Mouse (Mus musculus) CH12.LX (cell line): Measurements from ENCODE around the gene Tshz2. TPM values are rescaled to one million over a fixed set of nuclear protein-coding genes. Genes with fewer than 3 reads are reported as not detected.

Source experiments
- DNase-seq: peaks from one replicate; pipeline ENCODE4 v3.0.0-alpha.2; 2013; ENCODE audit errors: extremely low read depth
- H3K27ac ChIP-seq: 2 replicates; pipeline ENCODE4 v1.5.1; 2012; ENCODE audit warnings: low read depth, mild to moderate bottlenecking, control low read depth, moderate library complexity; ENCODE audit not compliant: insufficient read depth
- H3K27me3 ChIP-seq: replicated peaks from 2 replicates; pipeline ENCODE3; 2012; ENCODE audit warnings: inconsistent platforms
- H3K36me3 ChIP-seq, 2 experiments: replicated peaks in 1 of 2; 2 replicates each; pipeline versions ENCODE3 to v1.6.1; 2012; ENCODE audit warnings: inconsistent platforms in 1 of 2, low read length in 1 of 2, mild to moderate bottlenecking in 1 of 2, mixed read lengths in 1 of 2, moderate library complexity in 1 of 2; ENCODE audit not compliant: control insufficient read depth in 1 of 2, insufficient read depth in 1 of 2
- H3K4me1 ChIP-seq, 2 experiments: 2 replicates each; pipeline ENCODE4 v1.6.1; 2012; ENCODE audit warnings: inconsistent platforms in 1 of 2, moderate library complexity in 1 of 2; ENCODE audit not compliant: insufficient read depth in 2 of 2, control insufficient read depth in 1 of 2
- H3K4me2 ChIP-seq: 2 replicates; pipeline ENCODE4 v1.6.1; 2012; ENCODE audit warnings: low read depth, mild to moderate bottlenecking, control low read depth; ENCODE audit not compliant: poor library complexity, insufficient read depth, severe bottlenecking
- H3K4me3 ChIP-seq, 3 experiments: fragments of 150-350 bp in 1 of 3; sonication (generic) in 1 of 3; replicated peaks in 1 of 3; 2 replicates each; pipeline versions ENCODE3 to v1.5.1; 2011 to 2012; ENCODE audit warnings: low read depth in 2 of 3, low read length in 2 of 3, mild to moderate bottlenecking in 2 of 3, moderate library complexity in 2 of 3, control low read depth in 1 of 3, improper control_type of control experiment in 1 of 3, inconsistent platforms in 1 of 3, mixed read lengths in 1 of 3; ENCODE audit not compliant: poor library complexity in 1 of 3
- H3K79me2 ChIP-seq: replicated peaks from 2 replicates; pipeline ENCODE4 v1.6.1; 2012; ENCODE audit warnings: mild to moderate bottlenecking, moderate library complexity; ENCODE audit not compliant: control insufficient read depth, poor library complexity, insufficient read depth, severe bottlenecking; ENCODE audit errors: extremely low read depth
- H3K9ac ChIP-seq: 2 replicates; pipeline ENCODE4 v1.6.1; 2012; ENCODE audit warnings: low read depth, mild to moderate bottlenecking, control low read depth, moderate library complexity; ENCODE audit not compliant: insufficient read depth
- H3K9me3 ChIP-seq: replicated peaks from 2 replicates; pipeline ENCODE3; 2012; ENCODE audit warnings: low read length, inconsistent platforms, mixed read lengths
- CHD2 ChIP-seq: IDR thresholded peaks from 2 replicates; pipeline ENCODE4 v1.6.1; 2011; ENCODE audit warnings: low read length, improper control_type of control experiment
- CTCF ChIP-seq, 2 experiments: IDR thresholded peaks in 1 of 2; conservative IDR thresholded peaks in 1 of 2; 2 replicates each; pipeline ENCODE4 v1.5.1; 2011 to 2012; ENCODE audit warnings: low read depth in 2 of 2, low read length in 2 of 2, improper control_type of control experiment in 1 of 2, inconsistent platforms in 1 of 2, mild to moderate bottlenecking in 1 of 2, moderate library complexity in 1 of 2
- IRF4 ChIP-seq: IDR thresholded peaks from 2 replicates; pipeline ENCODE4 v1.6.1; 2014; ENCODE audit warnings: low read depth, mild to moderate bottlenecking, inconsistent platforms, low read length, improper control_type of control experiment
- JUN ChIP-seq: IDR thresholded peaks from 2 replicates; pipeline ENCODE4 v1.6.1; 2011; ENCODE audit warnings: low read depth, mild to moderate bottlenecking, low read length, improper control_type of control experiment, moderate library complexity; ENCODE audit not compliant: insufficient read depth
- JUND ChIP-seq: conservative IDR thresholded peaks from 2 replicates; pipeline ENCODE4 v1.6.1; 2011; ENCODE audit warnings: low read depth, low read length, improper control_type of control experiment
- KAT2A ChIP-seq: IDR thresholded peaks from 2 replicates; pipeline ENCODE4 v1.6.1; 2012; ENCODE audit warnings: low read length, improper control_type of control experiment, inconsistent platforms; ENCODE audit not compliant: insufficient replicate concordance
- MAFK ChIP-seq: IDR thresholded peaks from 2 replicates; pipeline ENCODE4 v1.6.1; 2011; ENCODE audit warnings: low read length, improper control_type of control experiment; ENCODE audit not compliant: insufficient replicate concordance
- MAX ChIP-seq: IDR thresholded peaks from 2 replicates; pipeline ENCODE4 v1.6.1; 2011; ENCODE audit warnings: low read length, improper control_type of control experiment
- MAZ ChIP-seq: IDR thresholded peaks from 2 replicates; pipeline ENCODE4 v1.6.1; 2012; ENCODE audit warnings: low read depth, mild to moderate bottlenecking, inconsistent platforms, low read length, improper control_type of control experiment, moderate library complexity
- MEF2A ChIP-seq: IDR thresholded peaks from 2 replicates; pipeline ENCODE4 v1.6.1; 2014; ENCODE audit warnings: low read depth, mild to moderate bottlenecking, inconsistent platforms, low read length, improper control_type of control experiment, borderline replicate concordance
- NELFE ChIP-seq: IDR thresholded peaks from 2 replicates; pipeline ENCODE4 v1.6.1; 2011; ENCODE audit warnings: low read depth, low read length, improper control_type of control experiment
- RAD21 ChIP-seq: IDR thresholded peaks from 2 replicates; pipeline ENCODE4 v1.6.1; 2011; ENCODE audit warnings: low read depth, mild to moderate bottlenecking, low read length, improper control_type of control experiment, moderate library complexity
- RCOR1 ChIP-seq: conservative IDR thresholded peaks from 2 replicates; pipeline ENCODE4 v1.6.1; 2012; ENCODE audit warnings: low read depth, mild to moderate bottlenecking, inconsistent platforms, low read length, improper control_type of control experiment
- SIN3A ChIP-seq: IDR thresholded peaks from 2 replicates; pipeline ENCODE4 v1.6.1; 2012; ENCODE audit warnings: low read length, improper control_type of control experiment, inconsistent platforms
- TCF12 ChIP-seq: IDR thresholded peaks from 2 replicates; pipeline ENCODE4 v1.6.1; 2014; ENCODE audit warnings: low read depth, mild to moderate bottlenecking, inconsistent platforms, low read length, improper control_type of control experiment
- UBTF ChIP-seq: IDR thresholded peaks from 2 replicates; pipeline ENCODE4 v1.6.1; 2012; ENCODE audit warnings: low read depth, mild to moderate bottlenecking, inconsistent platforms, low read length, improper control_type of control experiment, moderate library complexity
- ZC3H11A ChIP-seq: IDR thresholded peaks from 2 replicates; pipeline ENCODE4 v1.6.1; 2012; ENCODE audit warnings: low read depth, mild to moderate bottlenecking, inconsistent platforms, low read length, improper control_type of control experiment
- ZKSCAN1 ChIP-seq: IDR thresholded peaks from 2 replicates; pipeline ENCODE4 v1.6.1; 2012; ENCODE audit warnings: low read depth, inconsistent platforms, low read length, improper control_type of control experiment, borderline replicate concordance
- ZMIZ1 ChIP-seq: IDR thresholded peaks from 2 replicates; pipeline ENCODE4 v1.6.1; 2012; ENCODE audit warnings: low read depth, mild to moderate bottlenecking, inconsistent platforms, low read length, improper control_type of control experiment
- ZNF384 ChIP-seq: IDR thresholded peaks from 2 replicates; pipeline ENCODE4 v1.6.1; 2012; ENCODE audit warnings: low read depth, low read length, improper control_type of control experiment, inconsistent platforms
- dilution Hi-C: fragments of 300-500 bp; cut with MboI; formaldehyde crosslinking; loops from 2 replicates; pipeline ENCODE4 v1.14.3; 2020; ENCODE audit warnings: low sequenced_read_pairs; ENCODE audit not compliant: extremely low pct_unique_long_range_greater_than_20kb, extremely low pct_ligation_motif_present
- in situ Hi-C: fragments of 300-500 bp; cut with MboI; formaldehyde crosslinking; loops from 3 replicates; pipeline ENCODE4 v1.14.3; 2019; ENCODE audit warnings: low sequenced_read_pairs, low pct_ligation_motif_present, low pct_unique_long_range_greater_than_20kb, mixed read lengths
- polyA plus RNA-seq: library from polyadenylated mRNA; unstranded; fragments of >175 nt; gene quantifications from 2 replicates; pipeline ENCODE4 v1.2.1, GENCODE M21; 2012; ENCODE audit warnings: low read depth; ENCODE audit not compliant: insufficient read length
- total RNA-seq, 2 experiments: library from RNA; depleted of rRNA; stranded (reverse); fragments of 300-350 nt in 1 of 2; fragments of >200 nt in 1 of 2; gene quantifications; 2 replicates each; pipeline ENCODE4 v1.2.3; 2012 to 2014

Gene Tshz2
- total and polyA plus RNA-seq, 3 experiments, result not detected

GRCm38 (mm10) chr2:169812055-169812454 lies 179.2 kb downstream of the Tshz2 start:
- in situ Hi-C loops (no loop called here), dilution Hi-C loops (no loop called here)
- no peaks in the 10 kb centered on the region for H3K27me3 ChIP-seq
- H3K4me1 ChIP-seq, result no peaks in the 10 kb centered on the region
- H3K4me2 ChIP-seq, result no peak overlapping the region
- no peak overlapping the region for H3K27ac ChIP-seq
- H3K9ac ChIP-seq, result no peak overlapping the region
- TF ChIP-seq ZKSCAN1 (no peak), NELFE (no peak), ZC3H11A (no peak), UBTF (no peak), RCOR1 (no peak), TCF12 (no peak)
- no peak for DNase-seq
- H3K79me2 ChIP-seq, result no peaks in the 10 kb centered on the region
- no peaks in the 10 kb centered on the region for H3K36me3 ChIP-seq
- no peak overlapping the region for H3K4me3 ChIP-seq
- H3K9me3 ChIP-seq, result peaks cover 86% of the 10 kb centered on the region

DNA sequence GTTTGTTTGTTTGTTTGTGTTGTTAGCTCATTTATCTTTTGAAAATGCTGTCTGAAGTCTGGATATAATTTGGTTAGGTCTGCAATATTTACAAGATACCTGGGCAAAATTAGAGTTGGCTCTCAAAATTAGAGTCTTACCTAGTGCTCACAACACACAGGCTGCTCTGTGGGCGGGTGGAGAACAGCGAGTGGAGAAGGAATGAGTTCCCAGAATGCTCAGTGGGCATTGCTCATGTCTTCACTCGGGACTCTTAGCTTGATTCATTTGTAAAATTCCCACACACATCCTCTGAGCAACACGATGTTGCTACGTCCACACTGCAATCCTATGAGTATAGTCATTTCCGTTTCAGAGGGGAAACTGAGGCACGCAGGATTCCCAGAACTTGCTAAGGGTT lies 180.1 kb downstream of the Tshz2 start:
- dilution Hi-C loops, result no loop called here
- in situ Hi-C loops, result no loop called here
- TF ChIP-seq ZC3H11A (no peak), TCF12 (no peak)

GRCm38 (mm10) chr2:169814351-169814750 lies 181.5 kb downstream of the Tshz2 start:
- TF ChIP-seq KAT2A (no peak), MEF2A (no peak), RAD21 (no peak), SIN3A (no peak), JUND (no peak), ZNF384 (no peak), JUN (no peak), MAFK (no peak), ZKSCAN1 (no peak), CHD2 (no peak), CTCF (conservative IDR thresholded peaks at IDR 0.05 in 1 of 2, IDR thresholded peaks at IDR 0.05 in 1 of 2; ENCODE audit: low read depth in 2 of 2, low read length in 2 of 2) (no peak), MAZ (no peak), MAX (no peak), IRF4 (no peak), ZMIZ1 (no peak)
- no peak overlapping the region for H3K4me2 ChIP-seq
- no peak overlapping the region for H3K27ac ChIP-seq
- H3K79me2 ChIP-seq, result no peaks in the 10 kb centered on the region
- DNase-seq, result no peak
- H3K4me1 ChIP-seq, result no peaks in the 10 kb centered on the region
- no peaks in the 10 kb centered on the region for H3K27me3 ChIP-seq
- in situ Hi-C loops (no loop called here), dilution Hi-C loops (no loop called here)
- no peaks in the 10 kb centered on the region for H3K36me3 ChIP-seq
- H3K4me3 ChIP-seq, result no peak overlapping the region
- no peak overlapping the region for H3K9ac ChIP-seq
- peaks cover 80% of the 10 kb centered on the region for H3K9me3 ChIP-seq

More for the DNA sequence above, 180.1 kb downstream of the Tshz2 start:
- no peak for DNase-seq
- no peaks in the 10 kb centered on the region for H3K27me3 ChIP-seq
- peaks cover 82% of the 10 kb centered on the region for H3K9me3 ChIP-seq
- H3K4me1 ChIP-seq, result no peaks in the 10 kb centered on the region
- no peak overlapping the region for H3K9ac ChIP-seq
- H3K4me2 ChIP-seq, result no peak overlapping the region
- no peaks in the 10 kb centered on the region for H3K36me3 ChIP-seq
- H3K27ac ChIP-seq, result no peak overlapping the region
- no peak overlapping the region for H3K4me3 ChIP-seq
- H3K79me2 ChIP-seq, result no peaks in the 10 kb centered on the region
